Mouse (Mus musculus): Measurements from ENCODE around the gene Cradd.

DNA sequence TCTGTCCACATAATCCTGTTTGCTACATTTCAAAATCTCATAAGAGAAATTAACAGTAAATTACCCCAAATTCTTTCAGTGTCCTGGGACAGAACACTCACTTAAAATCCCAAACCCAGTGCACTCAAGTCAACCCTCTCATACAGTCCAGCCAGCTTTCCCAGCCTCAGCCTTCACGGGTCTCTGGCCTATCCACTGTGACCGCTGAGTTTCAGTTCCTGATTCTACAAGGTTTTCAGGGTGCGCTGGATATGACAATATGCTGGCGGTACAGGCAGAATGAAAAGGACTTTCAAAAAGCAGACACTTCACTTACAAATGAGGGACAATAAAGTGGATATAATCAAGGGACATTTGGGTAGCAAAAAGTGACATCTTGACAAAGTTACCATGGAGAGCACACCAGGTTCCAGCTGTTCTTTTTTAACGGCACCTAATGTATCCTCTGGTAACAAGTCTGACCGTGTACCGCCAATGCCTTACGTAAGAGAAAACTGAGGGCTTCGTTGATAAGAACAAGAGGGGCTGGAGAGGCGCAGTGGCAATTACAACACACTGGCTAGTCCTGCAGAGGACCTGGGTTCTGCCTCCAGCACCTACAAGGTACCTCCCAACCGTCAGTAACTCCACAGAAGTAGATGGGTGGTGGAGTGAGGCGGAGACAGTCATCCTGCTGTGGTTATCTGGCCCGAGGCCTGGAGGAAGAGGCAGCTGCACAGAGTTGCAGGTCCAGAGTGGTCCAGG lies 32.6 kb downstream of the Cradd start:
- TF ChIP-seq CTCF (IDR thresholded peaks at IDR 0.05; ENCODE audit: low read depth, low read length) (no peak), POLR2A (IDR thresholded peaks at IDR 0.05; ENCODE audit: extremely low read depth, insufficient read depth, low read length) (no peak)

Data from liver, adult 2 months (tissue).